Mouse (Mus musculus): ENCODE data around the gene Bnipl. TPM values are rescaled to one million over a fixed set of nuclear protein-coding genes. Genes with fewer than 3 reads are reported as not detected.
"Not testable (repeated sequence)": the region's sequence is repeated elsewhere in the genome, so short reads cannot be mapped to it uniquely, and the experiment has no call there.

Bnipl gene
- polyA plus RNA-seq, 1 experiment from 2014 or later = 0.43 TPM

DNA sequence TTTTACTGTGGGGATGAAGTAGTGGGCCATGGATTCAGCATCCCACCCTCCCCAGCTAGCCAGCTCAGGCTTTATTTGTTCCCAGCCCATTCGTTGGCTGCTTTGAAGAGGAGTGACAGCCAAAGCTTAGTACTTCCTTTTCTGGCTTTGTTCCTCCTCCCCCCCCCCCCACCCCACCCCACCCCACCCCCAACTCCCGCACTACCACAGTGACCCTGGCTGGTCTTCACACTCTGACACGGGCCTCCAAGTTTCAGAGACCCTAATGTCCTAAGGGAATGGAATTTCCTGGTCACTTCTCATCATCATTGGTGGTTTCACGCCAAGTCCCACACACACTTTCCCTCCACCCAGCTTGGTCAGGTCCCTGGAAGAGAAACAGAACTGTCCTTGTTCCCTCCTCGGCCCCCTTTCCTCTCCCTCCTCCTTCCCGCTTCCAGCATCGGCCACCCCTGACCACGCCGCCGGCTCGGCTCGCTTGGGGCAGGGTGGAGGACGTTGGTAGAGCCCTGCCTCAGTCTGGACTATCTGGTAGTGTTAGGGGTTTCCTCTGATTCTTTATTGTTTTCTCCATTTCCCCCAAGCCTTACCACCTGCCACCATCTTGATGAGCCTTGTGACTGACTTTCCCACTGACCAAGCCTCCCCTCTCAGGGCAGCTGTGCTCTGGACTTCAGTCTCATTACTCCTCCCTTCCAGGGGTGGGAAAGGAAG lies 21.1 kb downstream of the Bnipl start:
- Histone ChIP-seq H3K27ac (peak overlapping the region; percentile 96), H3K27me3 (ENCODE audit: insufficient read depth, poor library complexity, severe bottlenecking) (no peaks in the 10 kb centered on the region), H3K4me1 (peaks cover 45% of the 10 kb centered on the region), H3K36me3 (peaks cover 47% of the 10 kb centered on the region), H3K9me3 (no peaks in the 10 kb centered on the region), H3K4me3 (peak overlapping the region; percentile 80)
- DNase-seq (ENCODE audit: low spot score) = no peak
- WGBS = 3% methylated on average over 13 of the region's 13 CpGs

DNA sequence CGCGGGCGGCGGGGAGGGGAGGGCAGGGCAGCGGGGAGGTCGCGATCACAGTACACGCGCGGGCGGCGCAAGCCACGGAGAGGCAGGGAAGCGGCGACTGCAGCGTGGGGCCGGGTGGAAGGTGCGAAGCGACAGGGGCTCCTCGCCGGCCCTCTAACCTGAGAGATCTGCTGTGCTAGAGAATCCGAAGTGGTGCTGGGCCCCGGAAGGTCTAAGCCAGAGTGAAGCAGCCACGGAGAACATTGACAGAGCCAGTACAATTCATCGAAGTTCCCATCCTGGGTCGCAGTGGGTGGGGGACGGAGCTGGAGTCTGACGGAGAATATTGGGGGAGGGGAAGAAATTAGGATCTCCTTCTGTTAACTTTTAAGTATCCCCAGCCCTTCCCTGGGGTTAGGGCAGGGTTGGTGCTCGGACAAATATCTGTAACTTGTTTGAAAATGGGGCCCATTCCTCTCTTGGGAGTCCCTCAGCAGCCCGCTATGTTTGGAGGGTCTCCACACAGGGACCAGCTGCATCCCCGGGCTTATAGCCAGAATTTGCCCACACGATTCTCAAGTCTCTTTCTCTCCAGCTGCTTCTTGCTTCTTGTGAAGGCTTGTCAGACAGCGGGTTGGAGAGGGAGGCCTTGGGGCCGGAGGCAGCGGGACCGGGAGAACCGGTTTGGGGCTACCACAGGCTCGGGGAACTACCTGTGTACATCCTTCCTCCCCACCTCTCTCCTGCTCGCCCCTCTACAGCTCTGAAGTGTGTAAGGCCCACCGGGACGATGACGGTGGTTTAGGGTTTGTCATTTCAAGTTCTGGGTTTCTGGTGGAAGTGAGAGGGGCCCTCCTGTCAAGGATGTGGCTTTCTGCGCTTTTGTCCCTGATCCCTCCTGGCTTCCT lies 21.9 kb downstream of the Bnipl start:
- peaks cover 46% of the 10 kb centered on the region for H3K36me3 ChIP-seq
- H3K27me3 ChIP-seq (ENCODE audit: insufficient read depth, poor library complexity, severe bottlenecking) = no peaks in the 10 kb centered on the region
- peak overlapping the region; percentile 96 for H3K27ac ChIP-seq
- under 1% methylated on average over 43 of the region's 43 CpGs for WGBS
- no peaks in the 10 kb centered on the region for H3K9me3 ChIP-seq
- peaks cover 49% of the 10 kb centered on the region for H3K4me1 ChIP-seq
- H3K4me3 ChIP-seq = peak overlapping the region; percentile 80
- DNase-seq (ENCODE audit: low spot score) = no peak

DNA sequence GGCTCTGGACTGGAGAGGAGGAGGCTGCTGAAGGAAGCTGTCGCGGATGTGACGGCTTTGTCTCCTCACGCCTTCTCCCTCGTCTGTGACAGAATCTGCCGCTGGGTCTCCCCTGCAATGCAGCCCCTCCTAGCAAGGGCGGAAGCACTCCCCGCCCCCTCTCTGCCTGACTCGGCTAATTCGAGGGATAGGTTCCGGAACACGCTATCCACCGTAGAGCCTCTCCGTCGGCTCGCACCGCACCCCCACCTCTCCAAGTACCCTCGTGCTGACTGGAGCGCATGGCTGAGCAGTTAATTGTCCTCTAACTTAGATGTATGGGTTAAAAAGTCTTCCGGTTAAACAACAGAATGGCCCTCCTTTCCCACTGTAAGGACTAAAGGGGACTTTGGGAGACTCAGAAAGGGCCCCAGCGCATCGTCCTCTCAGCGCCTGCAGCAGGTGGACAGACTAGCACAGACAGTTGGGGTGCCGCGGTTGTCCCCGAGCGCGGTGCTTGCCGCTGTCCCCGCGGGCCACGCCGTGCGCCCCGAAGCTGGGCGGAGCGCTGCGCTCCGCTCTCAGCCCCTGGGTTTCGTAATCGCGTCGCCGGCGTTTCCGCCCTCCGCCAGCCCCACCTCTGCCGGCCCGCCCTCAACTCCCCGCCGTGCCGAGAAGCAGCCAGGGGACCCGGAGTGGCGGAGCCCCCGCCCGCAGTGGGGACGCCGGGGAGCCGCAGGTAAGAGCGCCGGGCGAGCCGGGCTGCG lies 22.7 kb downstream of the Bnipl start, which contains the start of gene Cdc42se1:
Cdc42se1 (plus strand) TSS at position 585 of the 746 bp plus-strand sequence.
- Histone ChIP-seq H3K36me3 (peaks cover 46% of the 10 kb centered on the region), H3K9me3 (no peaks in the 10 kb centered on the region), H3K4me3 (peak within 1 kb of the TSS; percentile 80), H3K27ac (peak within 1 kb of the TSS; percentile 96), H3K27me3 (ENCODE audit: insufficient read depth, poor library complexity, severe bottlenecking) (no peaks in the 10 kb centered on the region), H3K4me1 (peaks cover 50% of the 10 kb centered on the region)
- peak; percentile 94 for DNase-seq (ENCODE audit: low spot score)
- WGBS = under 1% methylated on average over 63 of the region's 64 CpGs

DNA sequence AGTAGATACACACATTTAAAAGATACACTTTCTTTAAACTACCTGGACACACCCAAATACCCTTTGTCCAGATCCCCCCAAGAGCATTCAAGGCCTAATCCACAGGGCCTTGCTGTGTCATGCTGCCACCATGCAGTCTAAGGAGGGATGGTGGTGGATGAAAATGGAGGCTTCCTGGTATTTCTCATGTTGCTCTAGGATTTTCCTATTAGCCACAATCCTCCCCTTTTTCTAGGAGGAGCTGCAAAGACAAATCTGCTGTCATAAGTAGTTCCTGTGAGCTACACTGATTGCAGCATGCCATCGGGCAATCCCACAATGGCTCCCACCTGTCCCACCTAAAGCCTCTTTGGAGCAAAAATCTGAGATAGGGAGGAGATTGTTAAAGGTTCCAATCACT lies 23.8 kb downstream of the Bnipl start:
- Histone ChIP-seq H3K9me3 (no peaks in the 10 kb centered on the region), H3K4me1 (peaks cover 42% of the 10 kb centered on the region), H3K27ac (peak overlapping the region; percentile 96), H3K4me3 (peak overlapping the region; percentile 80), H3K36me3 (peaks cover 46% of the 10 kb centered on the region), H3K27me3 (ENCODE audit: insufficient read depth, poor library complexity, severe bottlenecking) (no peaks in the 10 kb centered on the region)
- DNase-seq (ENCODE audit: low spot score) = no peak
- 36% methylated on average over 1 of the region's 1 CpGs for WGBS

DNA sequence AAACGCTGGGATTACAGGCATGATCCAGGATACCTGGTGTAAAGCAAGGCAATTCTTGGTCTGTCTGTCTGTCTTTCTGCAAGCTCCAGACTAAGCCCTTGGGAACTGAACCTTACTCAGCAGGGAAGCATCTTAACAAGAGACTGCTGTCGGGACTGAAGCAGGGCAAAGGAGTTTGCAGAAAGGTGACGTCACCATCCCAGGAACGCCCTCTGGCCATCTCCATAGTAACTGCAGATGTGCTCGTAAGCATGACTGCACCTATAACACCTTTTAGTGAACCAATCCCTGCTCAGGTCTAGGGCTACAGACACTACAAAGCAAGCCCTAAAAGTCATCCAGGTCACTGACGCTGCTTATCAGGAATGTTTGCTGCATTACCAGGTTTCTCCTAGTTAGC lies 26.7 kb downstream of the Bnipl start:
- Histone ChIP-seq H3K27ac (no peak overlapping the region), H3K27me3 (ENCODE audit: insufficient read depth, poor library complexity, severe bottlenecking) (no peaks in the 10 kb centered on the region), H3K9me3 (no peaks in the 10 kb centered on the region), H3K36me3 (peaks cover 65% of the 10 kb centered on the region), H3K4me3 (no peak overlapping the region), H3K4me1 (peaks cover 13% of the 10 kb centered on the region)
- 35% methylated on average over 6 of the region's 6 CpGs for WGBS
- DNase-seq (ENCODE audit: low spot score) = no peak

DNA sequence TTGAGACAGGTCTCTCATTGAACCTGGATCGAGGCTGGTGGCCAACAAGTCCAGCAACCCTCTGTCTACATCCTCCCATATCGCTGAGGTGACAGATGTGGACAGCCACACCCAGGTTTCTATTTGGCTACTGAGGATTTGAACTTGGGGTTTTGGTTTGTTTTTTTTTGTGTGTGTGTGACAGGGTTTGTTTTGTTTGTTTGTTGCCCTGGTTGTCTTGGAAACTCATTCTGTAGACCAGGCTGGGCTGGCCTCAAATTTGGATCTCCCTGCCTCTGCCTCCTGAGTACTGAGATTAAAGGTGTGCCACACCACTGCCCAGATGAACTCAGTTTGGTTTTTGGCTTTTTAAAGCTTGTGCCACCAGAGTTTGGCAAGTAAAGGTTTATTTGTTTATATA lies 28.0 kb downstream of the Bnipl start:
- peaks cover 16% of the 10 kb centered on the region for H3K4me1 ChIP-seq
- H3K27me3 ChIP-seq (ENCODE audit: insufficient read depth, poor library complexity, severe bottlenecking) = no peaks in the 10 kb centered on the region
- no peak overlapping the region for H3K27ac ChIP-seq
- 89% methylated on average over 2 of the region's 2 CpGs for WGBS
- no peak overlapping the region for H3K4me3 ChIP-seq
- no peak for DNase-seq (ENCODE audit: low spot score)
- peaks cover 68% of the 10 kb centered on the region for H3K36me3 ChIP-seq
- no peaks in the 10 kb centered on the region for H3K9me3 ChIP-seq

DNA sequence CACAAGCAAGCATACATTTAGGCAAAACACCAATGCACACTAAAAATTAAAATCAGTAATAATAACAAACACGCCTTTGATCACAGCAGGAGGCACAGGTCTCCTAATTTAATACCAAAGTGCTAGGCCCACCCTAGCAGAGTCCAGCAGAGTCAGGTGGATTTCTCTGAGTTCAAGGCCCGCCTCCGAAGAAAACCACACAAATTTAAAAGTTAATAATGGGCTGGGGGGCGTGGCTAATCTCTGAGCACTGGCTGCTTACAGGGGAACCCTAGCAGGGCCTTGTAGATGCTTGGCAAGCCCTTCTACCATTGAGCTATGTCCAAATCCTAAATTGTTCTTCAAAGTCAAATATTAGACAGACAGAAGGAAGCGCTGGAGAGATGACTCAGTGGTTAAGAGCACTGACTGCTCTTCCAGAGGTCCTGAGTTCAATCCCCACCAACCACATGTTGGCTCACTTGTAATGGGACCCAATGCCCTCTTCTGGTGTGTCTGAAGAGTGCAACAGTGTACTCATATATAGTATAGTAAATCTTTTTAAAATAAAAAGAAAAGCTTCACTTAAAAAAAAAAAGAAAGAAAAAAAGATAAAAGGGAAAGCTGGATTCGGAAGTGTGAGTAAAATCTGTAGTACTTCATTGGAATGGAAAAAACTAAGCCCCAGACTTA lies 32.4 kb downstream of the Bnipl start:
- 76% methylated on average over 6 of the region's 6 CpGs for WGBS
- Histone ChIP-seq H3K27me3 (ENCODE audit: insufficient read depth, poor library complexity, severe bottlenecking) (no peaks in the 10 kb centered on the region), H3K9me3 (no peaks in the 10 kb centered on the region), H3K27ac (peak overlapping the region; percentile 99), H3K4me1 (peaks cover 12% of the 10 kb centered on the region; the same call in 1 of the 2 replicates), H3K36me3 (peaks cover 61% of the 10 kb centered on the region), H3K4me3 (peak overlapping the region; percentile 86)
- DNase-seq (ENCODE audit: low spot score) = no peak

DNA sequence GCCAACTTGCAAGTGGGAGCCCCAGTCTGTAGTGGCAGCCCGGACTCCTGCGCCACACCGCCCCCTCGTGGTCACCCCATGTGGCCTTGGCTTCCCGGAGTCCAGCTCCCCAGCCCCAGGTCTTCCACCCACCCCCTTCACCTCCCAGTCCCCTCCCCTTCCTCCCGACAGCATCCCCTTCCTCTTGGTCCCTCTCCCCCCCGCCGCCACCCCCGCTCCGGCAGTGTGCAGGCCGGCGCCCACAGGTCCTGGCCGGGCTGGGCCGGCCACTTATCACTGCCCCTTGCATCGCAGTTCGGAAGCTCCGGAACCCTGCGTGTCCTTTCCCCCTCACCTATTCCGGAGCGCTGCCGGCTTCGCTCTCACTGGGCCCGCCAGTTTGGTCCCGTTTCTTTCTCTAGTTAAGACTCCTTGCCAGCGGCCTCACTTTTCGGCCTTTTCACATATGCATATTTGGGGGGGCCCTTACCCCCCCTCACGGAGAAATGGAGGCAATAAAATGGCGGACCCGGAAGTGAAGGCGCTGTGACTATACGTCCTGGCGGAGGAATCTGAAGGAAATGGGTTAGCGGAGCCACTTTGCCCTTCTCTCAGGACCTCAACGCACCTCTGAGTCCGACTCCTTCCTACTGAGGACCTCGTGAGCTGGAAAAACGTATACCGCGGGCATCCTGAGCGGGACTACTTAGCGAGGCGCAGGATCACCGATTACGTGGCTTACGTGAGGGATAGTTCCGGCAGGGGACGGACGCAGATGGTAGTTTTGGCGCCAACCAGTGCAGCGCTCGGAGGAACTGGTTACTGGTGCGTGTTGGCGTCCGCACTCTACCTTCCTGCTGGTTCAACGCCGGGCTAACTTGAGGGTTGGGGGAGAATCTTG lies 33.5 kb downstream of the Bnipl start, which contains the start of gene Gabpb2:
Gabpb2 (minus strand) TSS at position 662 of the 880 bp plus-strand sequence.
- Histone ChIP-seq H3K36me3 (peaks cover 50% of the 10 kb centered on the region), H3K9me3 (no peaks in the 10 kb centered on the region), H3K27ac (peak within 1 kb of the TSS; percentile 99), H3K27me3 (ENCODE audit: insufficient read depth, poor library complexity, severe bottlenecking) (no peaks in the 10 kb centered on the region), H3K4me1 (peaks cover 12% of the 10 kb centered on the region; the same call in 1 of the 2 replicates), H3K4me3 (peak within 1 kb of the TSS; percentile 86)
- WGBS = under 1% methylated on average over 56 of the region's 56 CpGs
- peak; percentile 98 for DNase-seq (ENCODE audit: low spot score)

DNA sequence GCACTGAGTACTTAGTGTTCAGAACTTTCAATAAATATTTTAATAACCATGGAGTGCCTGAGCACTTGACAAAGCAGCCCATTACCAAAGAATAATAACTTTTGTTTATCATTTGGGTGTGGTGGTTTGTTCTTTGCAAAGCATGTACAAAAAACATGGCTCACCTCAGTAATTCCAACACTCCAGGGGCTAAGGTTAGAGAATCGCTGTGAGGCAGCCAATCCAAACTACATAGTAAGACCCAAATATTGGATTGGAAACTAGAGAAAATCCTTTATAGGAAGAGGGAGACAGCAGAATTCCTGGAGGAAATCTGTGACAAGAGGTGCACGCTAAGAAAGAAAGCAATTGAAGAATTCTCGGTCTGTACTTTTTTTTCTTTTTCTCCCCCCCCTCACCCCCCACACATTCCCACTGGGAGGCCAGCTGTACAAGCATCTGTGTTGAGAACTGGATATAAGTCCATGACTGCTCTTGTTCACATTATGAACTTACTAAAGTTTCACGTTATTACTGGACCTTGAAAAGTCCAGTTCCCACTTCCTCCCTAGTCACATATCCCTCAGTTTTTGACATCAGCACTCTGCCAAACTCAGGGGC lies 34.2 kb downstream of the Bnipl start:
- Histone ChIP-seq H3K4me3 (peak overlapping the region; percentile 86), H3K36me3 (peaks cover 47% of the 10 kb centered on the region), H3K27ac (peak overlapping the region; percentile 99), H3K9me3 (no peaks in the 10 kb centered on the region), H3K27me3 (ENCODE audit: insufficient read depth, poor library complexity, severe bottlenecking) (no peaks in the 10 kb centered on the region), H3K4me1 (peaks cover 12% of the 10 kb centered on the region; the same call in 1 of the 2 replicates)
- 28% methylated on average over 4 of the region's 4 CpGs for WGBS
- no peak for DNase-seq (ENCODE audit: low spot score)

DNA sequence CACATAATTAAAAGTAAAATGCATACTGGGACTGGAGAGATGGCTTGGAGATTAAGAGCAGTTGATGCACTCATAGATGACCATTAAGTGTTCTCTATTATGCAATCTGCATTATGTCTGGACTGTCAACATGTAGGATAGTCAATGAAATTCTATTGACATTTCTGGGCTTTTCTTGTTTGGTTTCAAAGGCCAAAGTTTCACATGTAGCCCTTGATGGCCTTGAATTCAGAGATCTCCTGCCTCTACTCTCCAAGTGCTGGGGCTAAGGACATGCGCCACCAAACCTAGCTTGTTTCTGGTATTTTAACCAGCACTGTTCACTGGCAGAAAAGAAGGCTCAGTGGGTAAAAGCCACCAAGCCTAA lies 37.4 kb downstream of the Bnipl start:
- 91% methylated on average over 1 of the region's 1 CpGs for WGBS
- no peaks in the 10 kb centered on the region for H3K27me3 ChIP-seq (ENCODE audit: insufficient read depth, poor library complexity, severe bottlenecking)
- H3K4me3 ChIP-seq = no peak overlapping the region
- peaks cover 12% of the 10 kb centered on the region; the same call in 1 of the 2 replicates for H3K4me1 ChIP-seq
- H3K27ac ChIP-seq = no peak overlapping the region
- H3K36me3 ChIP-seq = peaks cover 44% of the 10 kb centered on the region
- no peaks in the 10 kb centered on the region for H3K9me3 ChIP-seq
- no peak for DNase-seq (ENCODE audit: low spot score)

DNA sequence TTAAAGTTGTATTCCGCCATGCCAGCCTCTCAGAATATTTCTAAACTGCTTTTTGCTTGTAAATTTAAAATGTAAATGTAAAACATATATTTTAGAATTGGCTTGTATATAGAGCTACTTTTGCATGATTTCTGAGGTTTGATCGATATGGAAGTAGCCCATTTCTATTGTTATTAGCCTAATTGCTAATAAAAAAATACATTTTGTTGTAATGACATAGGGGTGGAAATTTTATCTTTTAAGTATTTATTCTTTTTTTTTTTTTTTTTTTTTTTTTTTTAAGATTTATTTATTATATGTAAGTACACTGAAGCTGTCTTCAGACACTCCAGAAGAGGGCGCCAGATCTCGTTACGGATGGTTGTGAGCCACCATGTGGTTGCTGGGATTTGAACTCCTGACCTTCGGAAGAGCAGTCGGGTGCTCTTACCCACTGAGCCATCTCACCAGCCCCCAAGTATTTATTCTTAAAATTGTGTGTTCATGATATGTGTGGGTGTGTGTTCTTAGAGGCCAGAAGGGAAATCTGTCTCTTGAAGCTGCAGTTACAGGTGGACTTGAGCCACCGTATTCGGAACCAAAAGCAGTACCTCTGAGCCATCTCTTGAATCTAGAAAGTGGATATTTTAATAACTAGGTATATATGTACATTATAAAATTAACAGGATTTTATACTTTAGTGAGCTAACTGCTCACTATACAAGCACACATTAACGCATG lies 37.9 kb downstream of the Bnipl start:
- not testable (repeated sequence) for H3K4me1 ChIP-seq; H3K27me3 ChIP-seq (ENCODE audit: insufficient read depth, poor library complexity, severe bottlenecking); H3K27ac ChIP-seq; H3K9me3 ChIP-seq; H3K4me3 ChIP-seq; DNase-seq (ENCODE audit: low spot score)
- H3K36me3 ChIP-seq = peaks cover 47% of the 10 kb centered on the region
- WGBS = 88% methylated on average over 9 of the region's 10 CpGs
